Mouse (Mus musculus): Measurements from ENCODE around the gene Grxcr1.

Grxcr1 gene

DNA sequence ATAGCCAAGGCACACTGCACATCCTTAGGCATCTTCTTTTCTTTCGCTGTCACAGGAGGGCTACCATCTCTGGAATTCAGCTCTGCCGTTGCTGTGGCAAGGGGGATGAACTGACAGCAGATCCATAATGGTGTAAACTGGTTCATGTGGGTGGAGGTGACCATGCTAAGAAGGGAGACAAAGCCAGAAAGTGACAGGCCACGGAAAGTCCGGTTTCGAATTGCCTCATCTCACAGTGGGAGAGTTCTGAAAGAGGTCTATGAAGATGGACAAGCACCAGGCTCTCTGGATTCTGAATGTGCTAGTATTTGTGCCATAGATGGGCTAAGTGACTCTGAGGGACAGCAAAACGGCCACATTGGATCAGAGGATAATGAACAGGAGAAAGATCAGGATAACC, at the start of gene Grxcr1:
Gene Grxcr1, plus strand, starts transcription at position 92 of the 400 bp plus-strand sequence.
- DNase-seq (ENCODE audit: low spot score) = no peak

DNA sequence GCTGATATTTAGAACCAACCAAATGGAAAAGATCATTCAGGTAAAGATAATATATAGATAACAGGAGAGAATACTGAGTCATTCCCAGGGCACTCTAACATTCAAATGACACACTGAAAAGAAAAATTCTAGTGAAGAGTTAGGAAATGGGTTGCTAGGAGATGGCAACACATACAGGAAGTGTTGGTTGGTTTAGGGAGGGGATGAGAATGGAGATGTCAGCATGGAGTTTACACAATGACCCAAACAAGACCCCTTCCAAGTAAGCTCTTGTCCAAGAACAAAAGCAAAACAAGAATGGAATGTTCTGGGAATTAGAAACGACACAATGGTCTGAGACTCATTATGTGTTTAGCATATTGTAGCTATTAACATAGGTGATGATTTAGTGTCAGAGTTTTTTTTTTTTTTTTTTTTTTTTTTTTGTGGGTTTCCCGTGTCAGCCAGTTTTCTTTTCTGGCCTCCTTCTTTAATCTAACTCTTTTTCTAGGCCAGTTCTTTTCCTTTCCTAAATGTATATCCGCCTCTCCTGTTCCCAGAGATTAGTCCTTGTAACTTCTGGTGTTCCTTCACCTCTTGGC, 49.6 kb upstream of the Grxcr1 start:
- DNase-seq (ENCODE audit: low spot score) = no peak

DNA sequence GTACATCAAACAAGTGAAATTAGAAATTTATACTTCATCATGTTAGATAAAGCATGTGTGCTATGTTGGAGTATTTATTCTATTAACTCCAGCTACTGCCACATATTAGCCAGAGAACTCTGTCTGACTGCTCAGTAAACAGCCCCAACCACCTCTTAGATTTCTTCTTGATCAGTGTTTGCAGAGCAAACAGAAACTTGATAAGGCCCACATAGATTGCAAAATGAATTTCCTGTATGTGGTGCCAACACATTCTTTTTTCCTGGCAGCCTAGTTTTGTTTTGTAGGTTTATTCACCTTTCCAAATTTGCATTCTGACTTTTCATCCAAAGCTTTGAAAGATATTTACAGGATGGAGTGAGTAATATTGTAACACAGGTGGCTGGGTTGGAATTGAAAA, 41.2 kb upstream of the Grxcr1 start:
- DNase-seq (ENCODE audit: low spot score) = no peak

DNA sequence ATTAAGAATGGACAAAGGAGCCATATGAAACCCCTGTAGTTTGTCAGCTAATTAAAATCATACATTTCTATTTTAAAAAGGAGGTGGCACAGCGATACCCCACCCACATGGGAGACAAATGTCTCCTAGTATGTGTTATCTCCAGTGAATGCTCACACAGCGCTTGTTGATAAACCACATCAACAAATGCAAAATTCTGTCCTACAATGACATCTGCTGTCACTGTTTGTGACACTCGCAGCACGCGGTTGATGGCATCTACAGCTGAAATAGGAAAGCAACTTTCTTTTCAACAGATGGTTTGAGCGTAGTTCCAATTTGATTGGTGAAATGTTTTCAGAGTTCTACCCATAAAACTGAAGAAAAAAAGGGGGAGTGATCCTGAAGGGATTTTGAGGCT, 29.0 kb upstream of the Grxcr1 start:
- peak; percentile 24 for DNase-seq (ENCODE audit: low spot score)

DNA sequence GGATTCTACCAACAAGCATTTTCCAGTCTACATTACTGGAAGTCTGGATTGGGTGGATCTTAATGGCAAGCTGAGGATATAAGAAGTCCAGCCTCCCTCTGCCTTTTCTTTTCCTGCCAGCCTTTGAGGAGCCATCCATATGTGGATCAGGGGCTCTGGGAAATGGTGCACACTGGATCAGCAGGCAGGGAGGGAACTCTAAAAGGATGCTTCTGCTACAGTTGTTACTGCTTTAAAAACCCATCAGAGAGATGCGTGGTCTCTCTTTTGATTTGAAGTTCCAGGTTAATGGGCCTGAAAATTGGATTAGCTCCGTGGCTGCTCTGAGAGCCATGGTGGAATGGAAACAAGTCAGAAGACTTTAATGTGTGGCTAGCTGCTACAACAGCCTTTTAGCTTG, 27.7 kb upstream of the Grxcr1 start:
- no peak for DNase-seq (ENCODE audit: low spot score)

DNA sequence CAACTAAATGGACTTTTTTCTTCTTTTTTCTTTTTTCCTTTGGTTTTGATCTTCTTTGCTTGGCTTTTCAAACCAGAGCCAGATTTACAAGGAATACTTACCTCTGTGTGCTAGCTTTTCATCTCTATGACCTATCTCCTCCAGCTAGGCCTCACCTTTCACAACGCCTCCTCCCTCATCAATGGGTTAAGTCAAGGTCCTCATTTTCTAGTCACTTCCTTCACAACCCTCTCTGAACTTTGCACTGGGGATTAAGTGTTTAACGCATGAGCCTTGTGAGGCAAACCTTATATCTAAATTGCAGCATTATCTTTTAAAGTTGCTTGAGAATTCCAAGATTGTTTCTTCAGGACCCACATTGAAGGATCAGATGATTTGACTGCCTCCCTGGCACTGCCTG, 27.2 kb upstream of the Grxcr1 start:
- DNase-seq (ENCODE audit: low spot score) = no peak

DNA sequence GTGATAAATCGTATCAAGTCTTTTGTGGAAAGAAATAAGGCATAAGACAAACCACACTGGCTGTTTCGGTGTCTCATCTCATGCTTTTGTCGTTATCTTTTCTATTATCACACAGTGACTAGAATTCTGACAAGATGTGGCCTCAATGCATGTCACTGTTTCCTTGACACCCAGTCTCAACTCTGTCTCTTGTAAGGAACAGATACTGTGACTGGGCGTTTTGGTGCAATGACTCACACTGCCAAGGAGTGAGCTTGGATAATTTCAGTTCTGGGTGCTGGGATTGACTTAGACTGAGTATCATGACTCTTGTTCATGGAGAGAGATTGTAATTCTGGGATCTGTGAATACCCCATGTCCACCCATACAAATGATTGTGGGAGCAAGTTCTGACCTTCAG, 24.6 kb upstream of the Grxcr1 start:
- no peak for DNase-seq (ENCODE audit: low spot score)

DNA sequence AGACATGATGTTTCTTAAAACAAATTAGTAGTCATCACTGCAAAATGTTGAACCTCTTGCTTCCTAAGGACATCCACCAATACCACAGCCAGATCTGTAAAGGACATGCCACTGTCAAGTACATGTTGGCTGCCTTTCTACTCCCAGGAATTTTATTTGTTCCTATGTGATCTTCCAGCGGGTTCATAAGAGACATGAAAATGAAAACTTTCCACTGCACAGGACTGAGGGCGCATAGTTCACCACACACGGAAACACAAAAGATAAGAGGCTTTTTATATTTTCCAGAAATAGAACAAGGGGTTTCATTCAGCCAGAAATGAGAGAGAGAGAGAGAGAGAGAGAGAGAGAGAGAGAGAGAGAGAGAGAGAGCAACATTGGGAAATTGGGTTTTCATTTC, 20.1 kb upstream of the Grxcr1 start:
- no peak for DNase-seq (ENCODE audit: low spot score)

DNA sequence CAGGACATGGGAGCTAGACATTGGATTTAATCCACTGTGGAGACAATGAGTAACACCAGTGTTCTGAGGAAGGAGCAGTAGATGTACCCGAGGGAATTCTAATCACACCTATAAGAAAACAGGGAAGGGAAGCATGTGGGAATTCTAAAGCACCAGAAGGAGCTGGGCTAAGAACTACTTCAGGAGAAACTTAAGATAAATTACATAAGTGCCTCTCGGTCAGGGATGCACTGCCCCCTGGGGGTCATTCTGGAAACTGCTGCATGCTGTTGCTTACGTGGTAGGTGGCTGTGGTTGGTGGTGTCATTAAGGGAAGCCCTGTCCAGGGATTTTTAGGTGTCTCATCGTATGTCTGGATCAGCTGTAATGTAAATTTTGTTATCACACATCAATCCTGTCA, 19.0 kb upstream of the Grxcr1 start:
- DNase-seq (ENCODE audit: low spot score) = peak; percentile 75

DNA sequence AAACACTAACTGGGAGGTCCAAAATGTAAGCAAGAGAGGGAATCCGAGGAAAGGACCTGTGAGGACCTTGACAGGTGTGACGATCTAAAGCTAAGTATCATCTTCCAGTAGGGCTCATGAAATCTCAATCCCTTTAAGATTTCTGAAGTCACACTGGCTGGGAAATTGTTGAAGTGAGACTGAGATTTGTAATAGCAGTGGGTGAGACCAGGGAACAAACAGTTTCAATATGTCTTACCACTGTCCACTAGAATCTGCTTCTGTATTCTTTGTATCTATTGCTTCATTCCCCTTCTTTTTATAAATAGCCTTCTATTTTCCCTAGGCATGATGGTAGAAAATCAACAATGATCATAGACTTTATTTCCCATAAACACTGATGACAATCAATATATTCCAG, 10.8 kb upstream of the Grxcr1 start:
- DNase-seq (ENCODE audit: low spot score) = no peak

DNA sequence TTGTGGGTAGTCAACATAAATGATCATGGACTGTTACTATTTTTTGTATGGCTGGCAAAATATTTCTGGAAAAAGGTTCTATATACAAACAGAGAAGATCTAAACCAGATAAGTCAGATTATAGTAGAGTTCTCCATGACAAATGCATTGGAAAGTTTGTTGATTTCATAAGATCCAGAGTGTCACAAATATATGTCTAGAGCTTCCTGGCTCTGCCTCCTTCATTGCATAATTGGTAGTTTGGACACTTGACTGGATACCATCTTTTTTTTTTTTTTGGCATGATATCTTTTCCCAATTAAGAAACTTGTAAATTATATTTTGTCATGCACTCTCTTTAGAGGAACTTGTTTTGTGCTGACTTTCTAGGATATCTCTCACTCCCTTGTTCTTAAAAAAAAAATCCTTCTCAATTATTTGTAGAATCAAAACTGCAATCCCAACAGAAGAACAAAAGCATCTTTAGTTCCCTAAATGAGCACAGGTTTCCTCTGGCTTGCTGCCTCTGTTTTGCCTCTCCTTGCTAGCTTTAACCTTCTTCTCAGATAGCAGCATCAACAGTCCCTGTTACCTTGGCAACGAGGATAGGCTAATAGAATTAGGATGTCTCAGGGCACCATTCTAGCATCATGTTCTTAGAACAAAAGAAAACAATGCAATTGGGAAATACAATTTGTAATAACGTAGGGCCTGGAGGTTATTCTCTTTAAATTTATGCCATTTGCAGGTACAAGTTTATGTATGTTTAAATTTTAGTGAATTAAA, 4.8 kb upstream of the Grxcr1 start:
- no peak for DNase-seq (ENCODE audit: low spot score)

DNA sequence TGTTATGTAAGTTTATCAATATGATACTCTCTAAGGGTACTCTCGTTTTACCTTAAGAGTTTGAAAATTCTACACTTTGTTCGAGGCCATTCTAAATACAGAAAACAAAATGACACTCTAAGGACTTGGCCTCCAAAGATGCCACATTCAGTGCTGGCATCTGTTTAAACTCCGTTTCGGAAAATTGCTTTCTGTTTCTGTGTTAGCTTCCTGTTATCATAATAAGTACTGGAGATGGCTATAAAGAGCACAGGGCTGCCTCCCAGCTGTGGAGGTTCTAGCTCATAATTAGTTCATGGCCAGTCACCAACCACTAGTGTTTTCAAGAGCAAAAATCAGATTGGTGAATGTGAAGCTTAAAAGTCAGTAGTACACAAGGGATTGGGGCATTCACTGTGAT, 4.2 kb upstream of the Grxcr1 start:
- DNase-seq (ENCODE audit: low spot score) = no peak

DNA sequence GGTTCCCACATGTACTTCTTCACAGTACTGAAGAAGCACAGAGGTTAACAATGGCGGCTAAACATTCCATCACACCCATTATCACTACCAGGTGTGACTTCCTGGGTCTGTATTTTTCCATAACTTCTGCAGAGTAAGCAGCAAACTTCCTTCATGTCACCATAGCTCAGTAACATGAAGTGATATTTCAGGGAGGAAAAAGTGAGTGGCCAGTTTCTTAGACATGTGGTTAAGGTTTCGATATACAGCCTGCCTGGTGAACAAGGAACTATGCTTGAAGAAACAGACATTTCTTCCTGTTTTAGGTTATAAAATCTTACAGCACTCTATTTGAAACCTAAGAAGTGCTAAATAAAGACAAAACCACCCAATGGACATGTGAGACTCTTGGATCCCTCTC, 1.7 kb downstream of the Grxcr1 start:
- no peak for DNase-seq (ENCODE audit: low spot score)

DNA sequence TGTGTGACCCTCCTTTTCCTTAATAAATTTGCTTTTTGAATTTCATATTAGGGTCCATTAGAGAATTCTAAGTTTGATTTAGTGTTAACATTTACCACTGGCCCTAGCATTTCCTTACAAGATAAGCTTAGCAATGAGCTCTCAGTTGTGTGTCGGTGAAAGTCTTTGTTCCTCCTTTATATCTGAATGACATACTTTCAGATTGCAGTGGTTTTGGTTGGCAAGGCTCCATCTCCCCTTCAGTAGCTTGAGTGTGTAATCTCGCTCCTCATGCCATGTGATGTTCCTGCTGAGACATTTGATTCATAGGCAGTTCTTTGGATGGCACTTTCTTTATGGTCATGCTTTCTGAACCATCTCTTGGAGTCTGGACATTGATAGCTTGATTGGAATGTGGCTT, 7.4 kb downstream of the Grxcr1 start:
- no peak for DNase-seq (ENCODE audit: low spot score)

DNA sequence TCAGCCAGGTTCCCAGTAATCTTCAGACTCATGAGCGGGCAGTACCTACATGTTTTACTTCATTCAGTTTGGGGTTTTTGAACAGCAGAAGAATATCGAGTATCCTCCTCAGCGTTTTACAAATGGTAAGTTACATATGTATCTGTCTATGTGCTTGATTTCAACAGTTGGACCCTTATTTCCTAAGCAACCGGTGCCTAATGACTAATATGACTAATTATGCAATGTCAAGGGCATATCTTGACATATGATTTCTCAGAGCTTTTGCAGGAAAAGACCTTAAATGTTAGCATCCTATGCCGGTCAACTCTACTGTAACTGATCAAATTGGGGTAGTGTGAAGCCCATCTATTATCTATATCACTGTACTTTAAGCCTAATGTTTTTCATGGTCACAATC, 11.7 kb downstream of the Grxcr1 start:
- DNase-seq (ENCODE audit: low spot score) = no peak

DNA sequence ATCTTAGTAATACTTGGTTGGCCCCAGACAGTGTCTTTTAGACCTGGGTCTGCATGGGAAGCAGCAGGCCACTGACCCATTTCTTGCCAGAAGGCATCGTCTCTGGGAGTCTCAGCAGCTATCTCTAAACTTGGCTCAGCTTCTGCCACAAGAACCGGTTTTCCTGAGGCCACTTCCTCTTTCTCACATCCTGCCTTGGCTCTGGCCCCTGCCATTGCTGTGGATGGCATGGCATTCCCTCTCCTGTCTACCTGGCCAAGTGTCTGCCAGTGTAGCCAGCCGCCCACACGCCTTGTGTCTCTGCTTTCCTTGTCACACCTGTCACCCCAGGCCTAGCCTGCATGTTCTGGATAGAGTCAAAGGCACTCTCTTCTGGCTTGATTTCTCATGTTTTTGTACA, 17.1 kb downstream of the Grxcr1 start:
- no peak for DNase-seq (ENCODE audit: low spot score)

DNA sequence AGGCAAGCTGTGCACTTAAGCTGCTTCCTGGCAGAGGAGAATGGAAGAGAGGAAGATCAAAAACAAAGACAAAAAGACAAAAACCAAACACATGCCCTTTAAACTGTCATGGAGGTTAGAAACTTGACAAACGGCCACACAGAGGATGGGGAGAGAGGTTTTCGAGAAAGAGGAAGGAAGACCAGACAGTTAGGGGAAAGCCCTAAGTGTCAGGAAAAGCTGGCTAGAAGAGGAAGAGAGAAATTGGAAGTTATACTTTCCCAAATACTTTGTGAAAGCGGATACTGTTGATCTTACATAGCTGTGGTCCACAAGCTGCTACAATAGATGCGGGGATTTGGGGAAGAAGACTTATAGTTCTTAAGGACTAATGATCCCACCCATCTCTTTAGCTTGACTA, 17.9 kb downstream of the Grxcr1 start:
- no peak for DNase-seq (ENCODE audit: low spot score)

DNA sequence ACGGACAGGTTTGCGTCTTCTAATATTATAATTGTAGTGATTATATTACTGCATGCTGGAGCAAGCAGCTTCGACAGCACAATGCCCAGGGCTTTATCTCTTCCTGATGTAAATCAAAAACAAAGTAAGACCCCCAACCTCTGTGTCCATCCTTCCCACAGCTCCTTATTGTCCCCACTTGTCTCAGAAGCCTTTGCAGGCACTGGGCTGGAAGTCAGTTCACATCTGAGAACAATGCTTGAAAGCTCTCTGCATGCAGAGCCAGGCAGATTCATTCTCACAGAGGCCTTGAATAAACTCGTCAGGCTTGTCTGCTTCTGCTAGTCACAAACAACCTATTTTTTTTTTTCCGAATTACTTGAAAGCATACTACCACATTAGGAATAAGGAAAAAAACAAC, 19.5 kb downstream of the Grxcr1 start:
- DNase-seq (ENCODE audit: low spot score) = no peak

DNA sequence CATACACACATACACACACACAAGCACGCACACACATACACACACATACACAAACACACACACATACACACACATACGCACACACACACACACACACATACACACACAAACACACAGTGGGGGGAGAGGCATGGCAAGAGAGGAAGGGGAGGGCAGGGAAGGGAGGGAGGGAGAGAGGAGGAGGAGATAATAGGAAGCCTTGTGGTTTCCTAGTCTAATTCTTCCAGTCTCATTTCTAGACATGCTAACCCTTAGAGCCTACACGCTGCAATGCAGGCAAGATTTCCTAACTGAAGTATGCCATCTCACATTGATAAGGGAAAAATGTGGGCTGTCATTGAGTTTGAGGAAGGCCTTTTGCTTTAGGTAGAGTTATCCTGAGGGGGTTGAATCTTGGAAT, 25.9 kb downstream of the Grxcr1 start:
- no peak for DNase-seq (ENCODE audit: low spot score)

DNA sequence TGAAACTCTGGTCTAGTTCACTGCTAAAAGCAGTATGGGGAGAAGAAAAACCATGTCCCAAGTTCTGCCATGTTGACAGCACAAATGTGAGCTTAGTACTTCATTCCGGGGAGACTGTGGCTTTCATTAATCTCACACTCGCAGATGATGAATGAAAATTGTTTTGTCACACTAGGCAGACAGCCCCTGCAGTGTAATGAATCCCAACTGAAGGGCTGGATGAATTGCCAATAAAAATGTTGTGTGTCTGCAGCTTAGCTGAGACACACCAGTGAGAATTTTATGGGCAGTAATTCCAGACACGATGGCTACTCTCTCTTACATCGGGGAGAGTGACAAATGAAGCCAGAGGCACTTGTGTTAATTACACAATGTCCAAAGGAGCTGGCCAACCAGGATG, 37.1 kb downstream of the Grxcr1 start:
- DNase-seq (ENCODE audit: low spot score) = no peak

DNA sequence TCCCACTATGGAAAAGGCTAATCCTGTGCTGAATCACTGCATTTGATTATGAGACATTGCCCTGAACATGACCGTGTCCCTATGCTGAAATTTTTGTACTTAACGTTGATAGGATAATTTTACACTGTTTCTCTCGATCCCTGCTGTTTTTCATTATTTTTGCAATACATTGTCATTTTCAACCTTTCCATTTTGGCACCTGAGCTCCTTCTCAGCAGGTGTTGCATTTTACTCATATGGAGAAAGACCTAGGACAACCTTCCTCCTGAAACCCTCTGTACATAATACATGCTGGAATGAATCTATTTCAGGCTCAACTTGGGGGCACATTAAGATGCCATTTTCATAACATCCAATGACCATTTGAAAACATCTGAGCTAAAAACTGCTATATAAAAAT, 38.7 kb downstream of the Grxcr1 start:
- no peak for DNase-seq (ENCODE audit: low spot score)

DNA sequence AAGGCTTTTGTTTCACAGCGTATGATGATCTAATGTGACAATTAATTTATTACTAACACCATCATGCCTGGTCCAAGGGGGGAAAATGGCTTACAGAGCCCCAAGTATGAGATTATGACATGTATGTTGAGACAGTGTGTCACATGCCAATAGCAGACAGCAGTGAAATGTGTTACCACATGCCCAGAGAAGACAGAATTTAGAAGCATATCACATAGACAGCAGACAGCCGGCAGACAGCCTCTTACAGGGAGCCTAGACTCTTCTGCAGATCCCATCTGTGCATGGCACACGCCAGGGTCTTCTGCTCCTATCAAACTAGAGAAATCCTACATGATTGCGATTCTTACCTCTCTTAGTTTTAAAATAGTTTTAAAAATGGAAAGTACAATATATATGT, 40.2 kb downstream of the Grxcr1 start:
- no peak for DNase-seq (ENCODE audit: low spot score)

DNA sequence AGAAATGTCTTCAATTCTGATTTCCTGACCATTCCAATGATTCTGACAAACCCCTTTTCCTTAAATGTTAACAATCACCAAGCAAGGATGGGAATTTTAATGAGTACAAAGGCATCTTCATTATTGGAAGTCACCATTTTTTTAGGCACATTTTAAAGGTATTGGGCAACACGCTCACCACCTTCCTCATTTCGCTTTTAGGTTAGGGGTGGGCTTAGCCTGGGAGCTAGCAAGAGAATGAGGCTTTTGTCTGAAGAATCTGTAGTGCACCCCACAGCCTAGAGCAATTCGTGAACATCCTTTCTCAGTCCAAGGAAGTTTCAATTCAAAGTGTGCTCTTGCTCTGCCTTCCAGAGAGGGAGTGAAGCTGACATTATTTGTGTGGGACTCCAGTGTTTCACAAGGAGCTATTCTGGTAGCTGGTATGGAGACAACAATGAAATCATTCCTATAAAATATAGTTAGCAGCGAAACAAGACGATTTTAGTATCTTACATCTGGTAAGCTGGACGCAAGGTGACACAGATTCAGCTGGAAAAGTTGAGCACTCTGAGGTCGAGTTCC, 55.0 kb downstream of the Grxcr1 start:
- no peak for DNase-seq (ENCODE audit: low spot score)

DNA sequence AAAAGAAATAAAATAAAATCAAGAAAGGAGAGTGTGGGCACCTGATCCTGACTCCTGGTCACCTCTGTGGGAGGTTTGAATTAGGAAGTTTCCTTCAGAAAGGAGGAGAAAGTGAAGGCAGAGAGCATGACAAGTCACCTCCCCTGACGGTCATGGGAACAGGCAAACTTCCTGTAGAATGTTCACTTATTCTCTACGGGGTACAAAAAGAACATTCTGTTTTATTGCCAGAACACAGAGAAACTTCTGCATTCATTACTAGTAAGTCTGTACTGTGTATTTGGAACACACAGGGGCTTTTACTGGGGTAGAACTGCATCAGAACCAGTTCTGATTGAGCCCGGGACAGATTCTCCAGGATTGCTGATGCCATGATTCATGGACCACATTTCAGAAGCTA, 55.5 kb downstream of the Grxcr1 start:
- no peak for DNase-seq (ENCODE audit: low spot score)

Measured in layer of hippocampus, adult 9-10 months (tissue).